Mouse (Mus musculus): ENCODE measurements around the gene Bmp8b. TPM values are rescaled to one million over a fixed set of nuclear protein-coding genes. Genes with fewer than 3 reads are reported as not detected.

Gene Bmp8b
- polyA plus RNA-seq (2015; fragmentation: Nextera tagmentation; extraction: Ambion mirVana): 0.33 and 0.49 TPM in 2 replicates

GRCm38 (mm10) chr4:123104651-123105450 is at the start of gene Bmp8b:
Gene Bmp8b (plus strand): TSS chr4:123105165.
- WGBS: 7% methylated on average over 75 of the region's 75 CpGs
- Histone ChIP-seq H3K9me3 (replicated peaks) (no peaks in the 10 kb centered on the region), H3K9ac (no peak within 1 kb of the TSS), H3K27me3 (peaks cover 52% of the 10 kb centered on the region), H3K4me2 (peak within 1 kb of the TSS; percentile 60), H3K4me1 (peaks cover 12% of the 10 kb centered on the region), H3K4me3 (replicated peaks) (peak within 1 kb of the TSS; percentile 33), H3K27ac (no peak within 1 kb of the TSS), H3K36me3 (no peaks in the 10 kb centered on the region)
- ATAC-seq (replicated peaks; ENCODE audit: low FRiP score): peak; percentile 61

GRCm38 (mm10) chr4:123056560-123057109 is 48.3 kb upstream of the Bmp8b start:
- H3K4me1 ChIP-seq: peaks cover under 1% of the 10 kb centered on the region; the same call in 1 of the 2 replicates
- no peak for ATAC-seq (replicated peaks; ENCODE audit: low FRiP score)
- no peaks in the 10 kb centered on the region for H3K27me3 ChIP-seq
- H3K4me2 ChIP-seq: no peak overlapping the region
- H3K9me3 ChIP-seq (replicated peaks): no peaks in the 10 kb centered on the region
- peaks cover 56% of the 10 kb centered on the region for H3K36me3 ChIP-seq
- WGBS: 72% methylated on average over 3 of the region's 3 CpGs
- no peak overlapping the region for H3K9ac ChIP-seq
- H3K4me3 ChIP-seq (replicated peaks): no peak overlapping the region
- H3K27ac ChIP-seq: no peak overlapping the region

GRCm38 (mm10) chr4:123057957-123058356 is 47.0 kb upstream of the Bmp8b start:
- Histone ChIP-seq H3K9ac (no peak overlapping the region), H3K4me3 (replicated peaks) (no peak overlapping the region), H3K9me3 (replicated peaks) (no peaks in the 10 kb centered on the region), H3K36me3 (peaks cover 43% of the 10 kb centered on the region), H3K27ac (no peak overlapping the region), H3K4me2 (no peak overlapping the region), H3K4me1 (peaks cover 4% of the 10 kb centered on the region; the same call in 1 of the 2 replicates), H3K27me3 (no peaks in the 10 kb centered on the region)
- whole genome bisulfite sequencing: 72% methylated on average over 1 of the region's 1 CpGs
- ATAC-seq (replicated peaks; ENCODE audit: low FRiP score): no peak

GRCm38 (mm10) chr4:123061744-123062143 is 43.2 kb upstream of the Bmp8b start:
- H3K4me3 ChIP-seq (replicated peaks): no peak overlapping the region
- H3K9ac ChIP-seq: no peak overlapping the region
- no peaks in the 10 kb centered on the region for H3K27me3 ChIP-seq
- WGBS: 43% methylated on average over 5 of the region's 5 CpGs
- H3K4me2 ChIP-seq: no peak overlapping the region
- peaks cover 5% of the 10 kb centered on the region for H3K36me3 ChIP-seq
- no peak overlapping the region for H3K27ac ChIP-seq
- ATAC-seq (replicated peaks; ENCODE audit: low FRiP score): peak; percentile 55; the same call in 1 of the 2 replicates
- no peaks in the 10 kb centered on the region for H3K9me3 ChIP-seq (replicated peaks)
- H3K4me1 ChIP-seq: peaks cover 4% of the 10 kb centered on the region; the same call in 1 of the 2 replicates

- Histone ChIP-seq H3K9ac (no peak overlapping the region), H3K9me3 (replicated peaks) (no peaks in the 10 kb centered on the region), H3K36me3 (no peaks in the 10 kb centered on the region), H3K4me3 (replicated peaks) (no peak overlapping the region), H3K27me3 (no peaks in the 10 kb centered on the region), H3K27ac (no peak overlapping the region), H3K4me1 (peaks cover 7% of the 10 kb centered on the region), H3K4me2 (no peak overlapping the region)
- no peak for ATAC-seq (replicated peaks; ENCODE audit: low FRiP score)
- WGBS: 80% methylated on average over 6 of the region's 6 CpGs
Observed at GRCm38 (mm10) chr4:123068646-123069045, 36.3 kb upstream of the Bmp8b start.

- Histone ChIP-seq H3K36me3 (no peaks in the 10 kb centered on the region), H3K27me3 (no peaks in the 10 kb centered on the region), H3K4me2 (peak overlapping the region; percentile 48), H3K9ac (no peak overlapping the region), H3K9me3 (replicated peaks) (no peaks in the 10 kb centered on the region), H3K27ac (peak overlapping the region; percentile 68), H3K4me3 (replicated peaks) (peak overlapping the region; percentile 19; the same call in 1 of the 2 replicates), H3K4me1 (peaks cover 7% of the 10 kb centered on the region)
- WGBS: 5% methylated on average over 13 of the region's 13 CpGs
- peak; percentile 41; the same call in 1 of the 2 replicates for ATAC-seq (replicated peaks; ENCODE audit: low FRiP score)
Observed at GRCm38 (mm10) chr4:123071266-123071966, 33.5 kb upstream of the Bmp8b start.

GRCm38 (mm10) chr4:123076928-123077327 is 28.0 kb upstream of the Bmp8b start:
- Histone ChIP-seq H3K9ac (no peak overlapping the region), H3K4me2 (no peak overlapping the region), H3K27ac (peak overlapping the region; percentile 78), H3K9me3 (replicated peaks) (no peaks in the 10 kb centered on the region), H3K27me3 (no peaks in the 10 kb centered on the region), H3K4me1 (peaks cover 8% of the 10 kb centered on the region), H3K4me3 (replicated peaks) (no peak overlapping the region), H3K36me3 (no peaks in the 10 kb centered on the region)
- peak; percentile 78 for ATAC-seq (replicated peaks; ENCODE audit: low FRiP score)
- WGBS: 32% methylated on average over 8 of the region's 8 CpGs

GRCm38 (mm10) chr4:123078231-123078630 is 26.7 kb upstream of the Bmp8b start:
- Histone ChIP-seq H3K27me3 (no peaks in the 10 kb centered on the region), H3K27ac (no peak overlapping the region), H3K9ac (no peak overlapping the region), H3K36me3 (no peaks in the 10 kb centered on the region), H3K4me2 (no peak overlapping the region), H3K4me1 (peaks cover 8% of the 10 kb centered on the region), H3K9me3 (replicated peaks) (no peaks in the 10 kb centered on the region), H3K4me3 (replicated peaks) (no peak overlapping the region)
- WGBS: 74% methylated on average over 4 of the region's 4 CpGs
- ATAC-seq (replicated peaks; ENCODE audit: low FRiP score): no peak

- Histone ChIP-seq H3K9ac (no peak overlapping the region), H3K27me3 (no peaks in the 10 kb centered on the region), H3K36me3 (no peaks in the 10 kb centered on the region), H3K9me3 (replicated peaks) (no peaks in the 10 kb centered on the region), H3K27ac (no peak overlapping the region), H3K4me3 (replicated peaks) (no peak overlapping the region), H3K4me2 (no peak overlapping the region), H3K4me1 (peaks cover 8% of the 10 kb centered on the region)
- ATAC-seq (replicated peaks; ENCODE audit: low FRiP score): no peak
- 45% methylated on average over 13 of the region's 13 CpGs for WGBS
Observed at GRCm38 (mm10) chr4:123080791-123081190, 24.2 kb upstream of the Bmp8b start.

- Histone ChIP-seq H3K27me3 (no peaks in the 10 kb centered on the region), H3K9ac (no peak overlapping the region), H3K4me2 (no peak overlapping the region), H3K4me3 (replicated peaks) (no peak overlapping the region), H3K36me3 (no peaks in the 10 kb centered on the region), H3K4me1 (no peaks in the 10 kb centered on the region), H3K9me3 (replicated peaks) (no peaks in the 10 kb centered on the region), H3K27ac (no peak overlapping the region)
- WGBS: 74% methylated on average over 20 of the region's 20 CpGs
- ATAC-seq (replicated peaks; ENCODE audit: low FRiP score): peak; percentile 64; the same call in 1 of the 2 replicates
Observed at GRCm38 (mm10) chr4:123082283-123083163, 22.4 kb upstream of the Bmp8b start.

- H3K4me2 ChIP-seq: no peak overlapping the region
- no peaks in the 10 kb centered on the region for H3K4me1 ChIP-seq
- no peaks in the 10 kb centered on the region for H3K9me3 ChIP-seq (replicated peaks)
- H3K27me3 ChIP-seq: no peaks in the 10 kb centered on the region
- H3K27ac ChIP-seq: no peak overlapping the region
- ATAC-seq (replicated peaks; ENCODE audit: low FRiP score): no peak
- no peaks in the 10 kb centered on the region for H3K36me3 ChIP-seq
- 58% methylated on average over 13 of the region's 13 CpGs for WGBS
- H3K9ac ChIP-seq: no peak overlapping the region
- no peak overlapping the region for H3K4me3 ChIP-seq (replicated peaks)
Observed at GRCm38 (mm10) chr4:123083323-123083902, 21.6 kb upstream of the Bmp8b start.

Data from kidney, embryonic 15.5 days (tissue).